Mouse (Mus musculus): ENCODE data around the gene Chn1.

GRCm38 (mm10) chr2:73668608-73669007 lies 106.5 kb downstream of the Chn1 start:
- TF ChIP-seq POLR2A (IDR thresholded peaks at IDR 0.05; ENCODE audit: control insufficient read depth, low read depth, low read length) (no peak), CTCF (IDR thresholded peaks at IDR 0.05; ENCODE audit: control insufficient read depth, insufficient read depth, insufficient replicate concordance, low read depth, low read length) (no peak)
